Mouse (Mus musculus): ENCODE results near the gene C1s1. TPM values are rescaled to one million over a fixed set of nuclear protein-coding genes. Genes with fewer than 3 reads are reported as not detected.
"Not testable (repeated sequence)": the region's sequence is repeated elsewhere in the genome, so short reads cannot be mapped to it uniquely, and the experiment has no call there.

C1s1 gene
- polyA plus RNA-seq, 1 experiment from 2014 or later = 16.9 TPM

DNA sequence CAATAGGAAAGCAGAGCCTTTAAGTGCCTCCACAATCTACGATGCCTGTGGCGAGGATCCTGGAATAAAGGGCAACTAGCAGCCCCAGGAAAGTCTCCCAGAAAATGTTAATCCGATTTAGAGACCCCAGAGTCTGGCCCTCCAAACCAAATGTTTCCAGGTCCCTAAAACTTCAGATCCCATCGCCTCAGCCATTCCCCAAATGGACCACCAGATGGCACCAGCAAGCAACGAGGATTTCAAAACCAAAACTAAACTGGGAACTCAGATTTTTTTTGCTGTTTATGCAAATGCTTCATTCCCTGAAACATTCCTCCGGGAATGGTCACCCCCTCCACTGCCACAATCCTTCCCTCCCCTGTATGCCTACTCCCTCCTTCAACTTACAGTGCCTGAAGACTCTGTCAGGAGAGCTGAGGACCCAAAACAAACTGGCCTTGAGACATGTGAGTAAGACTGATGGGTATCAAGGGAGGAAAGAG lies 29.8 kb downstream of the C1s1 start, which contains the start of gene C1ra:
Gene C1ra (plus strand): TSS at position 51 of the 482 bp plus-strand sequence.
- Histone ChIP-seq H3K9ac (ENCODE audit: low read length) (no peak within 1 kb of the TSS), H3K4me3 (ENCODE audit: low read depth, low read length) (peak within 1 kb of the TSS; percentile 27), H3K27ac (replicated peaks) (no peak within 1 kb of the TSS), H3K27me3 (ENCODE audit: control insufficient read depth, insufficient read depth, low read length) (no peaks in the 10 kb centered on the region), H3K4me1 (replicated peaks; ENCODE audit: control insufficient read depth, insufficient read depth) (no peaks in the 10 kb centered on the region), H3K4me2 (replicated peaks; ENCODE audit: low read depth) (peak within 1 kb of the TSS; percentile 50), H3K36me3 (ENCODE audit: control insufficient read depth, insufficient read depth, low read length) (no peaks in the 10 kb centered on the region), H3K9me3 (ENCODE audit: control insufficient read depth, low read length) (no peaks in the 10 kb centered on the region)
- no peak for TF ChIP-seq EP300 (optimal IDR thresholded peaks at IDR 0.05)
- peak; percentile 87 for TF ChIP-seq CTCF (IDR thresholded peaks at IDR 0.05; ENCODE audit: low read depth)
- ATAC-seq (ENCODE audit: low FRiP score, low TSS enrichment) = no peak
- 11% methylated on average over 6 of the region's 6 CpGs for WGBS
- DNase-seq (ENCODE audit: low spot score) = peak; percentile 56

DNA sequence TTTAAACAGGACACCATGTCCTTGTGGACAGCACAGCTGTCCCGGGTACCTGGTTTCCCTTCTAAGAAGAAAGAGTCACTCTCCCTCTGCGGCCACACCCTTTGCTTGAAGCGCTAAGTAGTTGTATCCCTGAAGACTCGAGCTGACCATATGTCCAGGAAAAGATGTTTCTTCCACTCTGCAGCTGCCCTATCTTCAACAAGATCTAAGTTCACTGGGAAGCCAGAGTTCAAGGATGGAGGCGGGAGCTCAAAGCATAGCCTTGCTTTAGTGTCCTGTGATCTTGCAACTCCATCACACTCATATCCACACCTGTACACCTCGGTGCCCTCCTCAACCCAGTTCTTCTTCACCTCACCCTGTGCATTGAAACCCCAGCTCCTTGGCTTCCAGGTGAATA lies 30.2 kb downstream of the C1s1 start:
- H3K9ac ChIP-seq (ENCODE audit: low read length) = no peak overlapping the region
- no peak overlapping the region for H3K4me3 ChIP-seq (ENCODE audit: low read depth, low read length)
- H3K36me3 ChIP-seq (ENCODE audit: control insufficient read depth, insufficient read depth, low read length) = no peaks in the 10 kb centered on the region
- H3K27ac ChIP-seq (replicated peaks) = no peak overlapping the region
- TF ChIP-seq CTCF (IDR thresholded peaks at IDR 0.05; ENCODE audit: low read depth) = no peak
- TF ChIP-seq EP300 (optimal IDR thresholded peaks at IDR 0.05) = no peak
- WGBS = 50% methylated on average over 6 of the region's 6 CpGs
- H3K4me2 ChIP-seq (replicated peaks; ENCODE audit: low read depth) = no peak overlapping the region
- no peak for DNase-seq (ENCODE audit: low spot score)
- no peaks in the 10 kb centered on the region for H3K9me3 ChIP-seq (ENCODE audit: control insufficient read depth, low read length)
- no peaks in the 10 kb centered on the region for H3K27me3 ChIP-seq (ENCODE audit: control insufficient read depth, insufficient read depth, low read length)
- H3K4me1 ChIP-seq (replicated peaks; ENCODE audit: control insufficient read depth, insufficient read depth) = no peaks in the 10 kb centered on the region
- no peak for ATAC-seq (ENCODE audit: low FRiP score, low TSS enrichment)

DNA sequence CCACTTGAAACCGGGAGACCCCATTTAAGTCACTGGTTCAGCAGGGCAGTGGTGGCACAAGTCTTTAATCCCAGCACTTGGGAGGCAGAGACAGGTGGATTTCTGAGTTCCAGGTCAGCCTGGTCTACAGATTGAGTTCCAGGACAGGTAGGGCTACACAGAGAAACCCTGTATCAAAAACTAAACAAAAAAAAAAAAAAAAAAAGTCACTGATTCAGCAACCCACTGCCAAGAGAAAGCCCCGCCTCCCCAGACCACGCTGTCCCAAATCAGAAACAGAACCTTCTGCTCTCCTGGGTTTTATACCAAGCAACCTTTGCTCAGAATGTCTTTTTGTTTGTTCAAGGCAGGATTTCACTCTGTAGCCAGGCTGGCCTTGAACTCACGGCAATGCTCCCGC lies 33.0 kb downstream of the C1s1 start:
- DNase-seq (ENCODE audit: low spot score); H3K4me2 ChIP-seq (replicated peaks; ENCODE audit: low read depth); H3K4me3 ChIP-seq (ENCODE audit: low read depth, low read length); H3K27me3 ChIP-seq (ENCODE audit: control insufficient read depth, insufficient read depth, low read length); H3K4me1 ChIP-seq (replicated peaks; ENCODE audit: control insufficient read depth, insufficient read depth); ATAC-seq (ENCODE audit: low FRiP score, low TSS enrichment); H3K36me3 ChIP-seq (ENCODE audit: control insufficient read depth, insufficient read depth, low read length); H3K9ac ChIP-seq (ENCODE audit: low read length); H3K9me3 ChIP-seq (ENCODE audit: control insufficient read depth, low read length); H3K27ac ChIP-seq (replicated peaks): not testable (repeated sequence)
- 83% methylated on average over 5 of the region's 5 CpGs for WGBS

DNA sequence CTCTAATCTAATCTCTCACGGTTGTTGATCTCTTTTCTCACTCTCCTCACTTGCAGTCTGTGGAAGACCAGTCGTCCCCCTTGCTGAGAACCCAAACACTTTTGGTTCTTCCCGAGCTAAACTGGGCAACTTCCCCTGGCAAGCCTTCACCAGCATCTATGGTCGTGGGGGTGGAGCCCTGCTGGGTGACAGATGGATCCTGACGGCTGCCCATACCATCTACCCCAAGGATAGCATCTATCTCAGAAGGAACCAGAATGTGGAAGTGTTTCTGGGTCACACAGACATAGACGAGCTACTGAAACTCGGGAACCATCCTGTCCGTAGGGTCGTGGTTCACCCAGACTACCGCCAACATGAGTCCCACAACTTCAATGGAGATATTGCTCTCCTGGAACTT lies 33.9 kb downstream of the C1s1 start:
- no peak overlapping the region for H3K27ac ChIP-seq (replicated peaks)
- H3K4me2 ChIP-seq (replicated peaks; ENCODE audit: low read depth) = no peak overlapping the region
- ATAC-seq (ENCODE audit: low FRiP score, low TSS enrichment) (no peak), DNase-seq (ENCODE audit: low spot score) (no peak)
- 75% methylated on average over 10 of the region's 10 CpGs for WGBS
- H3K4me1 ChIP-seq (replicated peaks; ENCODE audit: control insufficient read depth, insufficient read depth) = no peaks in the 10 kb centered on the region
- TF ChIP-seq CTCF (IDR thresholded peaks at IDR 0.05; ENCODE audit: low read depth) = no peak
- TF ChIP-seq EP300 (optimal IDR thresholded peaks at IDR 0.05) = no peak
- no peak overlapping the region for H3K4me3 ChIP-seq (ENCODE audit: low read depth, low read length)
- H3K9me3 ChIP-seq (ENCODE audit: control insufficient read depth, low read length) = no peaks in the 10 kb centered on the region
- H3K27me3 ChIP-seq (ENCODE audit: control insufficient read depth, insufficient read depth, low read length) = no peaks in the 10 kb centered on the region
- H3K9ac ChIP-seq (ENCODE audit: low read length) = no peak overlapping the region
- H3K36me3 ChIP-seq (ENCODE audit: control insufficient read depth, insufficient read depth, low read length) = no peaks in the 10 kb centered on the region

DNA sequence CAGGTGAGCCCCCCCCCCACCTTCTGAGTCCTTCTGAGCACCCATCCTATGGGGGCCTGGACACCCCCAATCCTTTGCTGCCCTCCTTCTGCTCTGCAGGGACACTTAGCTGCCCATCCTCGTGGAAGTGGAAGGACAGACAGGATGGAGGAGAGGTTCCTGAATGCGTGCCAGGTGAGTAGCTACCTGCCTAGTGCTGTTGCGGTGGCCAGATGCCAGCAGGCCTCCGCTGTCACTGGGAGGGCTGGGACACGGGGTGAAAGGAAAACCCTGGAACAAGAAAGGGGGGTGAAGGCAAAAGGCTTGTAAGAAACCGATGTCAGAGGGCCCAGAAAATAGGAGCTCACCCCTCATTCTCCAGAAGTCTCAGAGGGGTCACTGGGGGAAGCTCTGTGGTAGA lies 35.2 kb downstream of the C1s1 start:
- H3K4me2 ChIP-seq (replicated peaks; ENCODE audit: low read depth) = no peak overlapping the region
- H3K27ac ChIP-seq (replicated peaks) = no peak overlapping the region
- no peak for ATAC-seq (ENCODE audit: low FRiP score, low TSS enrichment)
- H3K9ac ChIP-seq (ENCODE audit: low read length) = no peak overlapping the region
- no peak for TF ChIP-seq CTCF (IDR thresholded peaks at IDR 0.05; ENCODE audit: low read depth)
- no peak for TF ChIP-seq EP300 (optimal IDR thresholded peaks at IDR 0.05)
- no peak for DNase-seq (ENCODE audit: low spot score)
- no peaks in the 10 kb centered on the region for H3K27me3 ChIP-seq (ENCODE audit: control insufficient read depth, insufficient read depth, low read length)
- no peaks in the 10 kb centered on the region for H3K36me3 ChIP-seq (ENCODE audit: control insufficient read depth, insufficient read depth, low read length)
- no peaks in the 10 kb centered on the region for H3K9me3 ChIP-seq (ENCODE audit: control insufficient read depth, low read length)
- H3K4me3 ChIP-seq (ENCODE audit: low read depth, low read length) = no peak overlapping the region
- WGBS = 74% methylated on average over 6 of the region's 6 CpGs
- H3K4me1 ChIP-seq (replicated peaks; ENCODE audit: control insufficient read depth, insufficient read depth) = no peaks in the 10 kb centered on the region

DNA sequence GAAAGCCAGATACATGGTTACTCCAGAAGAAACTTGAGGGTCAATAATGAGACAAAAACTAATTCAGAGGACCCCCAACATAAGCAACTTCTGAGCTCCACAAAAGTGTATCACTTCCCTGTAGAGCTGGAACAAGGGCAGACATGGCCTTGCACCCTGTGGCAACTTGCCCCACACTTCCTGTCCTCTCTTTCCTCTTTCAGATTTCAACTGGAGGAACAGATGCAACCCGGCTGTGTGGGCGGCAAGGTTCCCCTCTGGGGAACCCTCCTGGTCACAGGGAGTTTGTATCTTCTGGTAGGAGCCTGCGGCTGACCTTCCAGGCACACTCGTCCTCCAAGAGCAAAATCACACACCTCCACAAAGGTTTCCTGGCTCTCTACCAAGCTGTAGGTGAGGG lies 37.1 kb downstream of the C1s1 start:
- Histone ChIP-seq H3K9ac (ENCODE audit: low read length) (no peak overlapping the region), H3K36me3 (ENCODE audit: control insufficient read depth, insufficient read depth, low read length) (no peaks in the 10 kb centered on the region), H3K4me2 (replicated peaks; ENCODE audit: low read depth) (no peak overlapping the region), H3K4me1 (replicated peaks; ENCODE audit: control insufficient read depth, insufficient read depth) (no peaks in the 10 kb centered on the region), H3K9me3 (ENCODE audit: control insufficient read depth, low read length) (no peaks in the 10 kb centered on the region), H3K27me3 (ENCODE audit: control insufficient read depth, insufficient read depth, low read length) (no peaks in the 10 kb centered on the region), H3K27ac (replicated peaks) (no peak overlapping the region), H3K4me3 (ENCODE audit: low read depth, low read length) (no peak overlapping the region)
- DNase-seq (ENCODE audit: low spot score) (no peak), ATAC-seq (ENCODE audit: low FRiP score, low TSS enrichment) (no peak)
- TF ChIP-seq CTCF (IDR thresholded peaks at IDR 0.05; ENCODE audit: low read depth) (no peak), EP300 (optimal IDR thresholded peaks at IDR 0.05) (no peak)
- 62% methylated on average over 4 of the region's 4 CpGs for WGBS
